Mouse (Mus musculus) liver, embryonic 16.5 days (tissue): ENCODE data around the gene Lrrc8b. TPM values are rescaled to one million over a fixed set of nuclear protein-coding genes. Genes with fewer than 3 reads are reported as not detected.
A peak's percentile ranks its signal among the peaks of the same experiment; 100 is the strongest.

Source experiments
- ATAC-seq: fragments of 200-750 bp; cut with Nextera tagmentation; 2 replicates; pipeline ENCODE4 v1.8.0; 2017; ENCODE audit warnings: low read depth, mild to moderate bottlenecking, moderate number of reproducible peaks, moderate library complexity
- H3K27ac ChIP-seq: fragments of 300-500 bp; sonication (generic); 2 replicates; pipeline ENCODE4 v1.5.1; 2014; ENCODE audit warnings: mild to moderate bottlenecking, low read length
- H3K27me3 ChIP-seq: fragments of 300-500 bp; sonication (generic); 2 replicates; pipeline ENCODE4 v1.6.1; 2014; ENCODE audit warnings: low read depth, low read length, mixed read lengths; ENCODE audit not compliant: control insufficient read depth, insufficient read depth
- H3K36me3 ChIP-seq: fragments of 300-500 bp; sonication (generic); 2 replicates; pipeline ENCODE4 v1.6.1; 2014; ENCODE audit warnings: mild to moderate bottlenecking; ENCODE audit not compliant: control insufficient read depth, insufficient read depth
- H3K4me1 ChIP-seq: fragments of 300-500 bp; sonication (generic); 2 replicates; pipeline ENCODE4 v1.6.1; 2014; ENCODE audit warnings: low read depth, low read length, mixed read lengths; ENCODE audit not compliant: control insufficient read depth
- H3K4me2 ChIP-seq: fragments of 300-500 bp; sonication (generic); 2 replicates; pipeline ENCODE4 v1.6.1; 2014; ENCODE audit warnings: low read depth, low read length, mixed read lengths
- H3K4me3 ChIP-seq: fragments of 300-500 bp; sonication (generic); 2 replicates; pipeline ENCODE4 v1.5.1; 2014; ENCODE audit warnings: low read depth, mild to moderate bottlenecking, low read length
- H3K9ac ChIP-seq: fragments of 300-500 bp; sonication (generic); 2 replicates; pipeline ENCODE4 v1.6.1; 2014; ENCODE audit warnings: low read depth, low read length
- H3K9me3 ChIP-seq: fragments of 300-500 bp; sonication (generic); replicated peaks from 2 replicates; pipeline ENCODE4 v1.6.1; 2016; ENCODE audit warnings: low read length; ENCODE audit not compliant: control insufficient read depth
- WGBS: fragments of 180-500 bp; shearing (Covaris S2); extraction: QIAGEN DNeasy Blood & Tissue Kit; methylation state at CpG from one replicate; pipeline ENCODE4 v1.1.7; 2014; ENCODE audit not compliant: insufficient replicate concordance; 5-methylcytosine and 5-hydroxymethylcytosine counted together
- polyA plus RNA-seq: library from polyadenylated mRNA; unstranded; fragments of >200 nt; fragmentation: Nextera tagmentation; extraction: Ambion mirVana; gene quantifications from 2 replicates; pipeline ENCODE4 v1.2.1, GENCODE M21; 2015

Gene Lrrc8b
- polyA plus RNA-seq, 1 experiment from 2014 or later: 1.8 TPM

DNA sequence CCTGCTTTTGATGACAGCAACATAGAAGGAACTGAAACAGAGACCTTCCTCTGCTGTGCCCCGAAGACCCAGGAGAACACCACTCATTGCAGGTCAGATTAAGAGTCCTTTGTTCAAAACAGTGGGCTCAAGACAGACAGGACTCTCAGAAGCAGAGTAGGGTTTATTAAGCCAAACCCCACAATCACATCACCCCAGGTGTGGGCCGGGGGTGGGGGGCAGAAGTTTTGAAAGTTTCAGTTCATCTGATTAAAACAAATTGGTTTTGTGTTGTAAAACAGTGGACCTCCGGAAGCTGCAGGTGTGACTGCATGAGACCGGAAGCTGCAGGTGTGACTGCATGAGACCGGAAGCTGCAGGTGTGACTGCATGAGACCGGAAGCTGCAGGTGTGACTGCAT lies 14.0 kb upstream of the Lrrc8b start:
- Histone ChIP-seq H3K27ac (no peak overlapping the region), H3K9ac (no peak overlapping the region), H3K9me3 (no peaks in the 10 kb centered on the region), H3K4me3 (no peak overlapping the region), H3K4me2 (no peak overlapping the region), H3K4me1 (no peaks in the 10 kb centered on the region; the same call in 1 of the 2 replicates), H3K27me3 (no peaks in the 10 kb centered on the region), H3K36me3 (no peaks in the 10 kb centered on the region)
- no peak for ATAC-seq
- WGBS: 76% methylated on average over 6 of the region's 6 CpGs

DNA sequence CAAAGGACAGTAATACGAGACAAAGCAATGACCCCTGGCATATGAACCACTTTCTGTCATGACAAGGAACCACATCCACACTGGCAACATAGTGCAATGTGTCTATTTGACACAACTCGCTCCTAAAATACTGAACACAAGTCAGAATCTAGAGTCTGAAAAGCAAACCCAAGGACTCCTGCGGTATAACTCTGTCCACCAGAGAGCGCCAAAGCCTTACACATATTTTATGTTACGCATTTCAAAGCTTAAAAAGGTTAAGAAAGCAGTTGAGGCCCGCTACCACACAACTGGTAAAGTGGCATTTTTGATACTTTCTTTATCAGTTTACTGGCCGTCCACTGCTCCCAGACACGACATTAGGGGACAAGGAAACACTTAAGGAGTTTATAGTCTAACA lies 10.6 kb upstream of the Lrrc8b start:
- 4% methylated on average over 8 of the region's 8 CpGs for WGBS
- Histone ChIP-seq H3K9ac (no peak overlapping the region), H3K36me3 (no peaks in the 10 kb centered on the region), H3K27ac (no peak overlapping the region), H3K4me1 (no peaks in the 10 kb centered on the region; the same call in none of the 2 replicates), H3K9me3 (no peaks in the 10 kb centered on the region), H3K27me3 (no peaks in the 10 kb centered on the region), H3K4me2 (no peak overlapping the region), H3K4me3 (no peak overlapping the region)
- ATAC-seq: no peak

DNA sequence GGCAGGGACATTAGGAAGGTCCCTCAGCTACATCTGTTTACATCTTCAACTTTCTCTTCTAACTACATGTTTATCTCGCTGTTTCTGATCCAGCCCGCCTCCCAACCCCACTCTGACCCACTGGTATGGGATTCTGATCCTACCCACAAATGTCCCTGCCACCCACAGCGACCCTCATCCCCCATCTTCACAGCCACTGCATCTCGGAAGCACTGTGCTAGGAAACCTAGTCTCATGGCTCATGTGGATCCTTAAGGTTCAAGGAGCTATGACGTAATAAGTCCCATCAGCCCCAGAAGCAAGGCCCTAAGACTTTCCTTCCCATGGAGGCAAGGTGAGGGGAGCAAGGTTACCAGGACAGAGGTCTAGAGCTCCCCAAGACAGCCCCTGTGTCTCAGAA lies 7.9 kb upstream of the Lrrc8b start:
- H3K27me3 ChIP-seq: no peaks in the 10 kb centered on the region
- no peak overlapping the region for H3K4me2 ChIP-seq
- no peak overlapping the region for H3K9ac ChIP-seq
- H3K27ac ChIP-seq: no peak overlapping the region
- no peaks in the 10 kb centered on the region for H3K9me3 ChIP-seq
- peaks cover 19% of the 10 kb centered on the region for H3K4me1 ChIP-seq
- 78% methylated on average over 5 of the region's 5 CpGs for WGBS
- no peak for ATAC-seq
- no peaks in the 10 kb centered on the region for H3K36me3 ChIP-seq
- no peak overlapping the region for H3K4me3 ChIP-seq

DNA sequence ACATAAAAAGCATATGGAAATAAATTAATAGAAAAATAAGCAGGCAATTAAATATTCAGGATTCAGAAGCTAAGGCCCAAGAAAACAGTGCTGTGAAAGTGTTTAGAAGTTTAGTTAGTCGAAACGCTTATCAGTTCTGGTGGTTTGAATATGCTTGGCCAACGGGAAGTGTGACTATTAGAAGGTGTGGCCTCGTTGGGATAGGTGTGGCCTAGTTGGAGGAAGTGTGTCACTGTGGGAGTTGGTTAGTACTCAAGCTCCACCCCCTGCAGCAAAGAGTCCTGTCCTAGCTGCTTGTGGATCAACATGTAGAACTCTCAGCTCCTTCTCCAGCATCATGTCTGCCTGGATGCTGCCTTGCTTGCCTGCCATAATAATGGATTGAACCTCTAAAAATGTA lies 6.5 kb upstream of the Lrrc8b start:
- ATAC-seq: peak; percentile 96
- Histone ChIP-seq H3K36me3 (no peaks in the 10 kb centered on the region), H3K9me3 (no peaks in the 10 kb centered on the region), H3K4me1 (peaks cover 19% of the 10 kb centered on the region), H3K27ac (peak overlapping the region; percentile 80), H3K4me2 (peak overlapping the region; percentile 50), H3K4me3 (peak overlapping the region; percentile 57), H3K9ac (peak overlapping the region; percentile 57), H3K27me3 (no peaks in the 10 kb centered on the region)
- 22% methylated on average over 4 of the region's 4 CpGs for WGBS

GRCm38 (mm10) chr5:105410521-105411293 lies 4.9 kb upstream of the Lrrc8b start:
- H3K4me3 ChIP-seq: no peak overlapping the region; the same call in 1 of the 2 replicates
- peak overlapping the region; percentile 4; the same call in 1 of the 2 replicates for H3K9ac ChIP-seq

DNA sequence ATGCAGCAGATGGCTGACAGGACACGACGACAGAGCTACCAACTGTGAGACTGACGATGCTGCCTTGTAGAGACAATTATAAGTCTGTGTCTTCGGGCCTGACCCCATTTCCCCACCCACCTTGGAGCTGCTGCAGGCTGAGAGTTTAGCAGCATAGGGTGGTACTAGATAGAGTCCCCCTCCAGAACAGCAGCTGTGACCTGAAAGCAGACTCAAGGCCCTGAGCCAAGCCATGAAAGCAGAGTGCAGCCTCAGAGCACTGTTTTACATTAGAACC lies 4.3 kb upstream of the Lrrc8b start:
- H3K36me3 ChIP-seq: no peaks in the 10 kb centered on the region

More at GRCm38 (mm10) chr5:105410521-105411293, 4.9 kb upstream of the Lrrc8b start:
- Histone ChIP-seq H3K9me3 (no peaks in the 10 kb centered on the region), H3K4me2 (peak overlapping the region; percentile 50), H3K4me1 (peaks cover 30% of the 10 kb centered on the region), H3K36me3 (no peaks in the 10 kb centered on the region), H3K27me3 (no peaks in the 10 kb centered on the region), H3K27ac (peak overlapping the region; percentile 77)
- peak; percentile 42 for ATAC-seq
- 58% methylated on average over 6 of the region's 6 CpGs for WGBS

GRCm38 (mm10) chr5:105411768-105412167 lies 3.8 kb upstream of the Lrrc8b start:
- Histone ChIP-seq H3K4me2 (no peak overlapping the region), H3K9ac (0 out of 2 replicates have a peak overlapping the region, but pooled peaks have one; percentile 3), H3K9me3 (no peaks in the 10 kb centered on the region), H3K4me3 (no peak overlapping the region), H3K27me3 (no peaks in the 10 kb centered on the region), H3K4me1 (peaks cover 35% of the 10 kb centered on the region), H3K27ac (no peak overlapping the region), H3K36me3 (no peaks in the 10 kb centered on the region)
- ATAC-seq: no peak
- 67% methylated on average over 2 of the region's 2 CpGs for WGBS

More for the DNA sequence above, 4.3 kb upstream of the Lrrc8b start:
- H3K9me3 ChIP-seq: no peaks in the 10 kb centered on the region
- peak overlapping the region; percentile 77 for H3K27ac ChIP-seq
- no peak for ATAC-seq
- WGBS: 22% methylated on average over 4 of the region's 4 CpGs
- H3K4me3 ChIP-seq: no peak overlapping the region
- peak overlapping the region; percentile 50; the same call in 1 of the 2 replicates for H3K4me2 ChIP-seq
- H3K27me3 ChIP-seq: no peaks in the 10 kb centered on the region
- H3K4me1 ChIP-seq: peaks cover 34% of the 10 kb centered on the region
- H3K9ac ChIP-seq: peak overlapping the region; percentile 4; the same call in 1 of the 2 replicates

DNA sequence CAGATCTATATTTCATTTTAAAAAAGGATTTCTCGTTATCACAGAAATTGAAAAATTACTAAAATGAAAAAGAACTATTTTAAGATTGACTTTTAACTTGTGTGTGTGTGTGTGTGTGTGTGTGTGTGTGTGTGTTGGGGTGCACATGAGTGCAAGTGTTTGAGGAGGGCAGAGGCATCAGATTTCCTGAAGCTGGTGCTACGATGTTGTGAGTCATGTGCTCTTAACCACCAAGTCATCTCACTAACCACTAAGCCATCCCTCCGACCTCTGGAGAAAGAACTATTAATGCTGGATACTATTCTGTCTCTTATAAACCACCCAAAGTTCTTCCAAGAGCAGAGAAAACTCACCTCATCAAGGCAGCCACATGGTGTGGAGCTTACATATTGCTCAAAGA lies 2.9 kb upstream of the Lrrc8b start:
- Histone ChIP-seq H3K36me3 (no peaks in the 10 kb centered on the region), H3K27me3 (no peaks in the 10 kb centered on the region), H3K27ac (no peak overlapping the region), H3K4me1 (peaks cover 38% of the 10 kb centered on the region), H3K4me2 (no peak overlapping the region), H3K9ac (no peak overlapping the region), H3K9me3 (no peaks in the 10 kb centered on the region), H3K4me3 (no peak overlapping the region)
- WGBS: 60% methylated on average over 3 of the region's 3 CpGs
- no peak for ATAC-seq

- H3K27me3 ChIP-seq: no peaks in the 10 kb centered on the region
- no peaks in the 10 kb centered on the region for H3K9me3 ChIP-seq
- ATAC-seq: no peak
- H3K4me1 ChIP-seq: peaks cover 47% of the 10 kb centered on the region
- peak overlapping the region; percentile 97 for H3K4me2 ChIP-seq
- H3K36me3 ChIP-seq: no peaks in the 10 kb centered on the region
- 75% methylated on average over 12 of the region's 12 CpGs for WGBS
- peak overlapping the region; percentile 92 for H3K9ac ChIP-seq
- peak overlapping the region; percentile 84 for H3K4me3 ChIP-seq
- peak overlapping the region; percentile 89 for H3K27ac ChIP-seq
Observed at GRCm38 (mm10) chr5:105414341-105415120, 1.0 kb upstream of the Lrrc8b start.
